8 mouse cellular contexts compared by ENCODE assay signal in the genomic region with DNA sequence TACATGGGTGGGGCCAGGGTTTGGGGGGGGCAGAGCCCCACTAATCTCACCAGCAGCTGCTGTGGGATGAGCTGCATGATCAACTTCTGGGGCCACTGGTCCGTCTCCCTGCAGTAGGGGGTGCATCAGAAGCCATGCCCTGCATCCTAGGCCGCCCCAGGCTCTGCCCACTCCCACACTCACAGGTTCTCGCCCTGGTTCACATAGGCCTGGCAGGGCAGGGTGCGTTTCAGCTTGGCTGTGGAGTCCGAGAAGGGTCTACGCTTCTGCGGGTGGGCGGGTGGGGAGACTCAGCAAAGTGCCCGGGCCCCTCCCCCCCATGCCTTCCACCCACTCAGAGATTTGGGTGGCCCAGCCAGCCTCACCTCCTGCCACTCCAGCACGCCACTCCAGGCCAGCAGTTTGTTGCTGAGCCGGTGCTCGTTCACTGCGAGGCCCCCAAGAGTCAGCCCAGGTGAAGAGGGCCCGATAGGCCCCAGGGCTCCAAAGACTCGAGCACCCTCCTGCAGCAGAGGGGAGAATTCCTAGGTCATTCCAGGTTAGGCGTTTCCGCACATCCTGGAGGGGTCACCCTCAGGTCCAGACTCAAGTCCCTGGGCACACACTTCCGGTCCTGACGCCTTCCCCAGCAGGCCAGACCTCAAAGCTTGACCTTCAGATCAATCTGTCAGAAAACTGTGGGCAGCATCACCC. TPM values are rescaled to one million over a fixed set of nuclear protein-coding genes. Genes with fewer than 3 reads are reported as not detected.
DNase-seq lines count a peak whose midpoint lies in the region; ATAC-seq and TF ChIP-seq lines count a peak whose summit lies in the region.

No protein-coding gene starts in this region.

- H3K27me3 ChIP-seq in kidney, adult 2 months (replicated peaks; ENCODE audit: control insufficient read depth, insufficient read depth, low read length): no peaks in the 10 kb centered on the region
- no peaks in the 10 kb centered on the region for H3K27me3 ChIP-seq in embryonic facial prominence, embryonic 15.5 days
- H3K27me3 ChIP-seq in hindbrain, embryonic 16.5 days (replicated peaks; ENCODE audit: control insufficient read depth, insufficient read depth, low read length): no peaks in the 10 kb centered on the region
- no peaks in the 10 kb centered on the region for H3K27me3 ChIP-seq in midbrain, postnatal 0 days (ENCODE audit: insufficient read depth, low read length)

- no peak for DNase-seq in kidney, adult 2 months
- DNase-seq in kidney, adult 9 months: no peak
- DNase-seq in midbrain, postnatal 0 days (ENCODE audit: low spot score): no peak
- no peak for DNase-seq in yolk sac, embryonic 10.5 days (ENCODE audit: low spot score)
- DNase-seq in frontal cortex, postnatal 36 days (ENCODE audit: low spot score in 2 of 2): no peak

- H3K27ac ChIP-seq in kidney, adult 2 months (ENCODE audit: insufficient read depth, low read depth, low read length): peak overlapping the region; percentile 42; the same call in 1 of the 2 replicates
- H3K27ac ChIP-seq in embryonic facial prominence, embryonic 15.5 days (replicated peaks): peak overlapping the region; percentile 100
- peak overlapping the region; percentile 57 for H3K27ac ChIP-seq in hindbrain, embryonic 16.5 days (ENCODE audit: low read depth, low read length)
- H3K27ac ChIP-seq in midbrain, postnatal 0 days (ENCODE audit: low read depth, low read length): 0 out of 2 replicates have a peak overlapping the region, but pooled peaks have one; percentile 32

- TF ChIP-seq POLR2A in kidney, adult 2 months (IDR thresholded peaks at IDR 0.05; ENCODE audit: low read depth, low read length): no peak

- H3K9ac ChIP-seq in embryonic facial prominence, embryonic 15.5 days: peak overlapping the region; percentile 27
- H3K9ac ChIP-seq in hindbrain, embryonic 16.5 days (ENCODE audit: low read depth, low read length): peak overlapping the region; percentile 89
- peak overlapping the region; percentile 29; the same call in 1 of the 2 replicates for H3K9ac ChIP-seq in midbrain, postnatal 0 days (replicated peaks; ENCODE audit: low read length, poor library complexity, severe bottlenecking)

- peak overlapping the region; percentile 89 for H3K4me2 ChIP-seq in embryonic facial prominence, embryonic 15.5 days (replicated peaks)
- peak overlapping the region; percentile 94 for H3K4me2 ChIP-seq in hindbrain, embryonic 16.5 days (ENCODE audit: low read length)
- H3K4me2 ChIP-seq in midbrain, postnatal 0 days (ENCODE audit: low read depth, low read length, poor library complexity, severe bottlenecking): peak overlapping the region; percentile 92

- no peak overlapping the region for H3K4me3 ChIP-seq in kidney, adult 2 months (ENCODE audit: insufficient read depth, low read depth, low read length)
- H3K4me3 ChIP-seq in embryonic facial prominence, embryonic 15.5 days (replicated peaks): peak overlapping the region; percentile 95
- H3K4me3 ChIP-seq in hindbrain, embryonic 16.5 days (ENCODE audit: low read length): peak overlapping the region; percentile 71
- H3K4me3 ChIP-seq in midbrain, postnatal 0 days (ENCODE audit: low read depth, low read length): peak overlapping the region; percentile 98

- no peak for ATAC-seq in embryonic facial prominence, embryonic 15.5 days (ENCODE audit: insufficient number of reproducible peaks, low FRiP score, low TSS enrichment, low read depth)
- ATAC-seq in hindbrain, embryonic 16.5 days: no peak
- no peak for ATAC-seq in midbrain, postnatal 0 days (ENCODE audit: low FRiP score)
- no peak for ATAC-seq in megakaryocyte progenitor cell, adult 5-6 weeks (replicated peaks; ENCODE audit: poor library complexity)

- no peaks in the 10 kb centered on the region for H3K9me3 ChIP-seq in embryonic facial prominence, embryonic 15.5 days (replicated peaks)
- H3K9me3 ChIP-seq in hindbrain, embryonic 16.5 days (ENCODE audit: control insufficient read depth, low read length): no peaks in the 10 kb centered on the region
- H3K9me3 ChIP-seq in midbrain, postnatal 0 days (ENCODE audit: low read length): no peaks in the 10 kb centered on the region

- no peaks in the 10 kb centered on the region for H3K36me3 ChIP-seq in kidney, adult 2 months (ENCODE audit: control insufficient read depth, insufficient read depth, low read length)
- peaks cover 41% of the 10 kb centered on the region for H3K36me3 ChIP-seq in embryonic facial prominence, embryonic 15.5 days
- peaks cover 31% of the 10 kb centered on the region for H3K36me3 ChIP-seq in hindbrain, embryonic 16.5 days (ENCODE audit: control insufficient read depth, insufficient read depth, low read length)
- peaks cover 34% of the 10 kb centered on the region for H3K36me3 ChIP-seq in midbrain, postnatal 0 days (ENCODE audit: insufficient read depth, low read length)

- peaks cover 21% of the 10 kb centered on the region for H3K4me1 ChIP-seq in kidney, adult 2 months (ENCODE audit: control insufficient read depth, insufficient read depth, low read length)
- peaks cover 56% of the 10 kb centered on the region for H3K4me1 ChIP-seq in embryonic facial prominence, embryonic 15.5 days
- H3K4me1 ChIP-seq in hindbrain, embryonic 16.5 days (ENCODE audit: control insufficient read depth, insufficient read depth, low read depth, low read length): peaks cover 45% of the 10 kb centered on the region
- peaks cover 24% of the 10 kb centered on the region for H3K4me1 ChIP-seq in midbrain, postnatal 0 days (ENCODE audit: insufficient read depth, low read length)

- WGBS in kidney, adult 2 months: 50% methylated on average over 19 of the region's 19 CpGs
- WGBS in embryonic facial prominence, embryonic 15.5 days: 59% methylated on average over 19 of the region's 19 CpGs
- WGBS in hindbrain, embryonic 16.5 days: 66% methylated on average over 19 of the region's 19 CpGs
- 64% methylated on average over 19 of the region's 19 CpGs for WGBS in midbrain, postnatal 0 days

- TF ChIP-seq CTCF in kidney, adult 2 months (conservative IDR thresholded peaks at IDR 0.05; ENCODE audit: insufficient read depth, insufficient read length, low read depth, low read length): no peak
- TF ChIP-seq CTCF in midbrain, postnatal 0 days (IDR thresholded peaks at IDR 0.05): no peak

RNA-seq across cellular contexts. Expression of gene Ptov1, which starts 2.4 kb away (rescaled TPM):
- 212 and 221 TPM in 2 replicates for polyA plus RNA-seq in kidney, adult 2 months (2012; rRNA removed)
- 428 and 442 TPM in 2 replicates for polyA plus RNA-seq in embryonic facial prominence, embryonic 15.5 days (2015; fragmentation: Nextera tagmentation; extraction: Ambion mirVana)
- 389 and 459 TPM in 2 replicates for polyA plus RNA-seq in hindbrain, embryonic 16.5 days (2015; fragmentation: Nextera tagmentation; extraction: Ambion mirVana)
- 484 and 500 TPM in 2 replicates for total RNA-seq in midbrain, postnatal 0 days (2014; rRNA removed)
- 430 and 439 TPM in 2 replicates for polyA plus RNA-seq in midbrain, postnatal 0 days (2015; fragmentation: Nextera tagmentation; extraction: Ambion mirVana)
- 55.3 and 63.9 TPM in 2 replicates for total RNA-seq in megakaryocyte progenitor cell, adult 5-6 weeks (2015)
- total RNA-seq in megakaryocyte progenitor cell, adult 5-6 weeks (2017): 25.5 and 41.5 TPM in 2 replicates

RNA-seq across cellular contexts. Expression of gene Pnkp, which starts 10.2 kb away (rescaled TPM):
- 44.9 and 53.4 TPM in 2 replicates for polyA plus RNA-seq in kidney, adult 2 months (2012; rRNA removed)
- 30.4 and 37.3 TPM in 2 replicates for polyA plus RNA-seq in embryonic facial prominence, embryonic 15.5 days (2015; fragmentation: Nextera tagmentation; extraction: Ambion mirVana)
- polyA plus RNA-seq in hindbrain, embryonic 16.5 days (2015; fragmentation: Nextera tagmentation; extraction: Ambion mirVana): 30.1 and 34.0 TPM in 2 replicates
- 29.5 and 32.4 TPM in 2 replicates for total RNA-seq in midbrain, postnatal 0 days (2014; rRNA removed)
- 31.2 and 31.5 TPM in 2 replicates for polyA plus RNA-seq in midbrain, postnatal 0 days (2015; fragmentation: Nextera tagmentation; extraction: Ambion mirVana)
- 43.4 and 49.9 TPM in 2 replicates for total RNA-seq in megakaryocyte progenitor cell, adult 5-6 weeks (2015)
- 60.7 and 69.8 TPM in 2 replicates for total RNA-seq in megakaryocyte progenitor cell, adult 5-6 weeks (2017)

RNA-seq across cellular contexts. Expression of gene Tbc1d17, which starts 18.3 kb away (rescaled TPM):
- polyA plus RNA-seq in kidney, adult 2 months (2012; rRNA removed): 100 and 114 TPM in 2 replicates
- polyA plus RNA-seq in embryonic facial prominence, embryonic 15.5 days (2015; fragmentation: Nextera tagmentation; extraction: Ambion mirVana): 86.6 and 89.3 TPM in 2 replicates
- 112 and 120 TPM in 2 replicates for polyA plus RNA-seq in hindbrain, embryonic 16.5 days (2015; fragmentation: Nextera tagmentation; extraction: Ambion mirVana)
- 79.7 and 129 TPM in 2 replicates for total RNA-seq in midbrain, postnatal 0 days (2014; rRNA removed)
- polyA plus RNA-seq in midbrain, postnatal 0 days (2015; fragmentation: Nextera tagmentation; extraction: Ambion mirVana): 115 and 126 TPM in 2 replicates
- total RNA-seq in megakaryocyte progenitor cell, adult 5-6 weeks (2015): 15.2 and 19.2 TPM in 2 replicates
- 13.6 and 13.8 TPM in 2 replicates for total RNA-seq in megakaryocyte progenitor cell, adult 5-6 weeks (2017)

RNA-seq across cellular contexts. Expression of gene Akt1s1, which starts 18.4 kb away (rescaled TPM):
- polyA plus RNA-seq in kidney, adult 2 months (2012; rRNA removed): 90.6 and 121 TPM in 2 replicates
- polyA plus RNA-seq in embryonic facial prominence, embryonic 15.5 days (2015; fragmentation: Nextera tagmentation; extraction: Ambion mirVana): 124 and 127 TPM in 2 replicates
- 90.7 and 92.8 TPM in 2 replicates for polyA plus RNA-seq in hindbrain, embryonic 16.5 days (2015; fragmentation: Nextera tagmentation; extraction: Ambion mirVana)
- total RNA-seq in midbrain, postnatal 0 days (2014; rRNA removed): 104 and 120 TPM in 2 replicates
- 89.1 and 91.0 TPM in 2 replicates for polyA plus RNA-seq in midbrain, postnatal 0 days (2015; fragmentation: Nextera tagmentation; extraction: Ambion mirVana)
- total RNA-seq in megakaryocyte progenitor cell, adult 5-6 weeks (2015): 8.0 and 10.4 TPM in 2 replicates
- 23.9 and 24.9 TPM in 2 replicates for total RNA-seq in megakaryocyte progenitor cell, adult 5-6 weeks (2017)

RNA-seq across cellular contexts. Expression of gene Med25, which starts 25.4 kb away (rescaled TPM):
- polyA plus RNA-seq in kidney, adult 2 months (2012; rRNA removed): 164 and 181 TPM in 2 replicates
- polyA plus RNA-seq in embryonic facial prominence, embryonic 15.5 days (2015; fragmentation: Nextera tagmentation; extraction: Ambion mirVana): 110 and 122 TPM in 2 replicates
- polyA plus RNA-seq in hindbrain, embryonic 16.5 days (2015; fragmentation: Nextera tagmentation; extraction: Ambion mirVana): 136 and 158 TPM in 2 replicates
- total RNA-seq in midbrain, postnatal 0 days (2014; rRNA removed): 153 and 182 TPM in 2 replicates
- polyA plus RNA-seq in midbrain, postnatal 0 days (2015; fragmentation: Nextera tagmentation; extraction: Ambion mirVana): 150 and 154 TPM in 2 replicates
- 26.0 and 36.8 TPM in 2 replicates for total RNA-seq in megakaryocyte progenitor cell, adult 5-6 weeks (2015)
- 11.4 and 14.5 TPM in 2 replicates for total RNA-seq in megakaryocyte progenitor cell, adult 5-6 weeks (2017)

Comparison
In these comparisons a context has a peak if more than half of its experiments do, and no peak if none do; other contexts are left out.
1. H3K27ac ChIP-seq: peak in every context shown above with its lines; median percentile 100 in embryonic facial prominence, embryonic 15.5 days; 57 in hindbrain, embryonic 16.5 days; 42 in kidney, adult 2 months; 32 in midbrain, postnatal 0 days.
2. H3K9ac ChIP-seq: peak in every context shown above with its lines; median percentile 89 in hindbrain, embryonic 16.5 days; 29 in midbrain, postnatal 0 days; 27 in embryonic facial prominence, embryonic 15.5 days.